Comparison of ENCODE assay signal across 24 mouse cellular contexts in the genomic region with DNA sequence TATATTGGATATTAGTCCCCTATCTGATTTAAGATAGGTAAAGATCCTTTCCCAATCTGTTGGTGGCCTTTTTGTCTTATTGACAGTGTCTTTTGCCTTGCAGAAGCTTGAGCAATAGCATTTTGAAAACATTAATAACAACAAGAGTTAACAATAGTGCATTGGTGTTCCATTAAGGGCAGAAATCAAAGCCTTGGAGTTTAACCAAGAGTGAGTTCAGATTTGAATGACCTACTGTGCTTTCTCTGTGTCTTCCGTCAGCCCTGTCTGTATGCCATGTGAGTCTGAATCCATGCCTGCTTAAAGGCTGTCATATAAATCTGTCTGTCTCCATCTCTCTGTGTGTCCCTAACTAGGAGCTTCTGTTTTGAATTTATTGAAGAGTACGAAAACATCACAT. TPM values are rescaled to one million over a fixed set of nuclear protein-coding genes. Genes with fewer than 3 reads are reported as not detected.
DNase-seq lines count a peak whose midpoint lies in the region; ATAC-seq and TF ChIP-seq lines count a peak whose summit lies in the region.
"Had no signal": no experiment of that assay in that cellular context is flagged by ENCODE, and none has a peak within 500 bp of the region (broad histone marks: within the 10 kb centered on the region; RNA-seq: fewer than 3 reads in every experiment).

No protein-coding gene starts in this region.

- no peaks in the 10 kb centered on the region for H3K36me3 ChIP-seq in liver, adult 2 months (ENCODE audit: control insufficient read depth, insufficient read depth, low read length)
- no peaks in the 10 kb centered on the region for H3K36me3 ChIP-seq in liver, postnatal 0 days (replicated peaks; ENCODE audit: insufficient read depth, low read length)
- H3K36me3 ChIP-seq in liver, embryonic 12.5 days, result no peaks in the 10 kb centered on the region
- H3K36me3 ChIP-seq: G1E had no signal

- H3K79me2 ChIP-seq in liver, adult 2 months (ENCODE audit: control insufficient read depth, insufficient read depth, low read length), result no peaks in the 10 kb centered on the region; the same call in 1 of the 2 replicates

- 0 out of 2 replicates have a peak overlapping the region, but pooled peaks have one; percentile 34 for H3K27ac ChIP-seq in liver, adult 2 months (replicated peaks; ENCODE audit: insufficient read depth, low read depth, low read length)
- 0 out of 2 replicates have a peak overlapping the region, but pooled peaks have one; percentile 30 for H3K27ac ChIP-seq in liver, postnatal 0 days (ENCODE audit: low read depth)
- no peak overlapping the region for H3K27ac ChIP-seq in liver, embryonic 12.5 days

- H3K4me2 ChIP-seq in liver, postnatal 0 days (ENCODE audit: low read depth, low read length), result no peak overlapping the region
- H3K4me2 ChIP-seq in liver, embryonic 12.5 days, result no peak overlapping the region

- TF ChIP-seq EP300 in liver, postnatal 0 days (IDR thresholded peaks at IDR 0.05; ENCODE audit: low read depth), result no peak

- no peak for ATAC-seq in liver, postnatal 0 days
- ATAC-seq in liver, embryonic 12.5 days, result no peak
- ATAC-seq: activated CD4-positive, CD25-positive, alpha-beta regulatory T cell, adult 4 months; CD4-positive, CD25-positive, alpha-beta regulatory T cell, adult 4 months; Patski had no signal

- intact Hi-C loops in heart, postnatal 10 days (cut with DNase I), result no loop called here

- no peak overlapping the region for H3K9ac ChIP-seq in liver, adult 2 months (ENCODE audit: low read depth, low read length)
- no peak overlapping the region for H3K9ac ChIP-seq in liver, postnatal 0 days (replicated peaks)
- H3K9ac ChIP-seq in liver, embryonic 12.5 days, result no peak overlapping the region

- TF ChIP-seq CTCF in liver, adult 2 months (IDR thresholded peaks at IDR 0.05; ENCODE audit: low read depth, low read length), result no peak
- TF ChIP-seq CTCF in liver, postnatal 0 days (IDR thresholded peaks at IDR 0.05; ENCODE audit: low read depth), result no peak

- no peak for TF ChIP-seq POLR2A in liver, adult 2 months (IDR thresholded peaks at IDR 0.05; ENCODE audit: extremely low read depth, insufficient read depth, low read length)

- H3K9me3 ChIP-seq in liver, postnatal 0 days (ENCODE audit: low read length), result no peaks in the 10 kb centered on the region
- H3K9me3 ChIP-seq in liver, embryonic 12.5 days (replicated peaks), result no peaks in the 10 kb centered on the region
- H3K9me3 ChIP-seq: G1E had no signal

- peak; percentile 5 for DNase-seq in heart, adult 11 months
- DNase-seq in heart, postnatal 10 days, result no peak
- DNase-seq in liver, adult 2 months (ENCODE audit: extremely low read depth, low read depth, low spot score), result peak; percentile 96
- DNase-seq in liver, result no peak
- DNase-seq in liver, postnatal 0 days, result no peak
- DNase-seq: adrenal gland, adult 2 months; adrenal gland, adult 8-10 months; adrenal gland, postnatal 10 days; adrenal gland, postnatal 14 days; adrenal gland, postnatal 25 days; adrenal gland, postnatal 36 days; B cell, adult 2 months; cerebellum, adult 11 months; cerebellum, adult 11-12 months; cerebellum, adult 18-20 months had no signal

- H3K4me1 ChIP-seq in liver, adult 2 months (ENCODE audit: control insufficient read depth, insufficient read depth, low read length), result peaks cover 11% of the 10 kb centered on the region
- H3K4me1 ChIP-seq in liver, postnatal 0 days (ENCODE audit: insufficient read depth), result 0 out of 2 replicates have a peak, but pooled peaks cover 2% of the 10 kb centered on the region
- no peaks in the 10 kb centered on the region for H3K4me1 ChIP-seq in liver, embryonic 12.5 days

- WGBS in liver, adult 2 months, result 19% methylated on average over 2 of the region's 2 CpGs
- 70% methylated on average over 2 of the region's 2 CpGs for WGBS in liver, postnatal 0 days (ENCODE audit: insufficient replicate concordance)
- 68% methylated on average over 2 of the region's 2 CpGs for WGBS in liver, embryonic 12.5 days (ENCODE audit: insufficient replicate concordance)

- H3K4me3 ChIP-seq in liver, adult 2 months (ENCODE audit: insufficient read depth, low read depth, low read length), result no peak overlapping the region
- H3K4me3 ChIP-seq in liver, postnatal 0 days (ENCODE audit: low read depth, low read length), result no peak overlapping the region
- no peak overlapping the region for H3K4me3 ChIP-seq in liver, embryonic 12.5 days

- H3K27me3 ChIP-seq in liver, adult 2 months (ENCODE audit: control insufficient read depth, insufficient read depth, low read length), result no peaks in the 10 kb centered on the region
- H3K27me3 ChIP-seq in liver, postnatal 0 days (ENCODE audit: insufficient read depth, low read length), result no peaks in the 10 kb centered on the region
- H3K27me3 ChIP-seq in liver, embryonic 12.5 days (replicated peaks), result no peaks in the 10 kb centered on the region
- H3K27me3 ChIP-seq: CH12.LX had no signal

RNA-seq across cellular contexts. Expression of a gene that starts 3.5 kb away (rescaled TPM):
- not detected for total RNA-seq in heart, postnatal 10 days (2021)
- 574 and 911 TPM in 2 replicates for total RNA-seq in liver, adult 2 months (2014; rRNA removed)
- polyA plus RNA-seq in liver, adult 2 months (2012; rRNA removed), result 312 and 372 TPM in 2 replicates
- polyA plus RNA-seq in liver, postnatal 0 days (2015; fragmentation: Nextera tagmentation; extraction: Ambion mirVana), result 443 and 542 TPM in 2 replicates
- 0.10 and 0.13 TPM in 2 replicates for polyA plus RNA-seq in liver, embryonic 12.5 days (2016; fragmentation: Nextera tagmentation; extraction: Ambion mirVana)
- total RNA-seq: CH12.LX, ES-E14, G1E, MEL had no signal
- polyA plus RNA-seq: activated CD4-positive, CD25-positive, alpha-beta regulatory T cell, adult 4 months; C2C12; CD4-positive, CD25-positive, alpha-beta regulatory T cell, adult 4 months; G1E; Patski had no signal

RNA-seq across cellular contexts. Expression of a gene that starts 29.2 kb away (rescaled TPM):
- not detected for total RNA-seq in heart, postnatal 10 days (2021)
- 107 and 165 TPM in 2 replicates for total RNA-seq in liver, adult 2 months (2014; rRNA removed)
- 414 and 419 TPM in 2 replicates for polyA plus RNA-seq in liver, adult 2 months (2012; rRNA removed)
- 578 and 644 TPM in 2 replicates for polyA plus RNA-seq in liver, postnatal 0 days (2015; fragmentation: Nextera tagmentation; extraction: Ambion mirVana)
- polyA plus RNA-seq in liver, embryonic 12.5 days (2016; fragmentation: Nextera tagmentation; extraction: Ambion mirVana), result 0.35 and 0.69 TPM in 2 replicates
- total RNA-seq: MEL had no signal
- polyA plus RNA-seq: activated CD4-positive, CD25-positive, alpha-beta regulatory T cell, adult 4 months; CD4-positive, CD25-positive, alpha-beta regulatory T cell, adult 4 months had no signal

RNA-seq across cellular contexts. Expression of a gene that starts 56.3 kb away (rescaled TPM):
- total RNA-seq in heart, postnatal 10 days (2021), result 1 to 10 TPM; 6.5 to 9.3 TPM
- total RNA-seq in liver, adult 2 months (2014; rRNA removed), result 10,308 and 11,624 TPM in 2 replicates
- 17,109 and 17,601 TPM in 2 replicates for polyA plus RNA-seq in liver, adult 2 months (2012; rRNA removed)
- 25,564 and 27,060 TPM in 2 replicates for polyA plus RNA-seq in liver, postnatal 0 days (2015; fragmentation: Nextera tagmentation; extraction: Ambion mirVana)
- 184 and 190 TPM in 2 replicates for polyA plus RNA-seq in liver, embryonic 12.5 days (2016; fragmentation: Nextera tagmentation; extraction: Ambion mirVana)
- total RNA-seq: CH12.LX, MEL had no signal
- polyA plus RNA-seq: activated CD4-positive, CD25-positive, alpha-beta regulatory T cell, adult 4 months; C2C12; CD4-positive, CD25-positive, alpha-beta regulatory T cell, adult 4 months; Patski had no signal

Comparison
In these comparisons a context has a peak if more than half of its experiments do, and no peak if none do; other contexts are left out.
1. DNase-seq: peak in heart, adult 11 months (single experiment) and liver, adult 2 months (single experiment); none in heart, postnatal 10 days (0 of 2), liver (single experiment) and liver, postnatal 0 days (single experiment).
2. RNA of a gene that starts 3.5 kb away (polyA plus RNA-seq): 443 to 542 TPM in liver, postnatal 0 days and 312 to 372 TPM in liver, adult 2 months; 0.10 to 0.13 TPM in liver, embryonic 12.5 days; every median in the first group is over 100 times any median in the second.
3. RNA of a gene that starts 29.2 kb away (polyA plus RNA-seq): 578 to 644 TPM in liver, postnatal 0 days and 414 to 419 TPM in liver, adult 2 months; 0.35 to 0.69 TPM in liver, embryonic 12.5 days; every median in the first group is over 100 times any median in the second.
4. RNA of a gene that starts 56.3 kb away (polyA plus RNA-seq): 25,564 to 27,060 TPM in liver, postnatal 0 days and 17,109 to 17,601 TPM in liver, adult 2 months; 184 to 190 TPM in liver, embryonic 12.5 days; every median in the first group is over 10 times any median in the second.